Mouse (Mus musculus): Measurements from ENCODE around the gene C530008M17Rik. TPM values are rescaled to one million over a fixed set of nuclear protein-coding genes. Genes with fewer than 3 reads are reported as not detected.
A peak's percentile ranks its signal among the peaks of the same experiment; 100 is the strongest.

The C530008M17Rik gene
- polyA plus RNA-seq, 1 experiment: 0.31 TPM

- 49% methylated on average over 3 of the region's 3 CpGs for WGBS
- DNase-seq: no peak
- TF ChIP-seq CTCF (conservative IDR thresholded peaks at IDR 0.05; ENCODE audit: insufficient read depth, insufficient read length, low read depth, low read length) (no peak), POLR2A (IDR thresholded peaks at IDR 0.05; ENCODE audit: low read depth, low read length) (no peak)
Measured at GRCm38 (mm10) chr5:76760349-76760748, 104.0 kb downstream of the C530008M17Rik start.

GRCm38 (mm10) chr5:76762030-76762698 is 105.9 kb downstream of the C530008M17Rik start:
- Histone ChIP-seq H3K27ac (ENCODE audit: insufficient read depth, low read depth, low read length) (no peak overlapping the region), H3K36me3 (ENCODE audit: control insufficient read depth, insufficient read depth, low read length) (no peaks in the 10 kb centered on the region), H3K4me3 (ENCODE audit: insufficient read depth, low read depth, low read length) (no peak overlapping the region), H3K27me3 (replicated peaks; ENCODE audit: control insufficient read depth, insufficient read depth, low read length) (no peaks in the 10 kb centered on the region), H3K4me1 (ENCODE audit: control insufficient read depth, insufficient read depth, low read length) (no peaks in the 10 kb centered on the region)
- 61% methylated on average over 14 of the region's 14 CpGs for WGBS
- no peak for DNase-seq
- no peak for TF ChIP-seq CTCF (conservative IDR thresholded peaks at IDR 0.05; ENCODE audit: insufficient read depth, insufficient read length, low read depth, low read length)
- no peak for TF ChIP-seq POLR2A (IDR thresholded peaks at IDR 0.05; ENCODE audit: low read depth, low read length)

More at GRCm38 (mm10) chr5:76760349-76760748, 104.0 kb downstream of the C530008M17Rik start:
- Histone ChIP-seq H3K4me1 (ENCODE audit: control insufficient read depth, insufficient read depth, low read length) (no peaks in the 10 kb centered on the region), H3K36me3 (ENCODE audit: control insufficient read depth, insufficient read depth, low read length) (no peaks in the 10 kb centered on the region), H3K27ac (ENCODE audit: insufficient read depth, low read depth, low read length) (no peak overlapping the region), H3K4me3 (ENCODE audit: insufficient read depth, low read depth, low read length) (no peak overlapping the region), H3K27me3 (replicated peaks; ENCODE audit: control insufficient read depth, insufficient read depth, low read length) (no peaks in the 10 kb centered on the region; the same call in 1 of the 2 replicates)

GRCm38 (mm10) chr5:76763148-76763701 is 106.9 kb downstream of the C530008M17Rik start:
- Histone ChIP-seq H3K27me3 (replicated peaks; ENCODE audit: control insufficient read depth, insufficient read depth, low read length) (no peaks in the 10 kb centered on the region), H3K4me3 (ENCODE audit: insufficient read depth, low read depth, low read length) (no peak overlapping the region), H3K36me3 (ENCODE audit: control insufficient read depth, insufficient read depth, low read length) (no peaks in the 10 kb centered on the region), H3K27ac (ENCODE audit: insufficient read depth, low read depth, low read length) (no peak overlapping the region), H3K4me1 (ENCODE audit: control insufficient read depth, insufficient read depth, low read length) (no peaks in the 10 kb centered on the region)
- TF ChIP-seq POLR2A (IDR thresholded peaks at IDR 0.05; ENCODE audit: low read depth, low read length): no peak
- TF ChIP-seq CTCF (conservative IDR thresholded peaks at IDR 0.05; ENCODE audit: insufficient read depth, insufficient read length, low read depth, low read length): no peak
- no peak for DNase-seq
- WGBS: 52% methylated on average over 10 of the region's 10 CpGs

GRCm38 (mm10) chr5:76763731-76764130 is 107.4 kb downstream of the C530008M17Rik start:
- H3K36me3 ChIP-seq (ENCODE audit: control insufficient read depth, insufficient read depth, low read length): no peaks in the 10 kb centered on the region
- H3K4me1 ChIP-seq (ENCODE audit: control insufficient read depth, insufficient read depth, low read length): no peaks in the 10 kb centered on the region
- H3K27ac ChIP-seq (ENCODE audit: insufficient read depth, low read depth, low read length): no peak overlapping the region
- TF ChIP-seq CTCF (conservative IDR thresholded peaks at IDR 0.05; ENCODE audit: insufficient read depth, insufficient read length, low read depth, low read length) (no peak), POLR2A (IDR thresholded peaks at IDR 0.05; ENCODE audit: low read depth, low read length) (no peak)
- WGBS: 42% methylated on average over 6 of the region's 6 CpGs
- H3K27me3 ChIP-seq (replicated peaks; ENCODE audit: control insufficient read depth, insufficient read depth, low read length): no peaks in the 10 kb centered on the region
- no peak for DNase-seq
- H3K4me3 ChIP-seq (ENCODE audit: insufficient read depth, low read depth, low read length): no peak overlapping the region

GRCm38 (mm10) chr5:76769014-76769413 is 112.7 kb downstream of the C530008M17Rik start:
- peak; percentile 11 for DNase-seq
- 71% methylated on average over 3 of the region's 3 CpGs for WGBS
- TF ChIP-seq POLR2A (IDR thresholded peaks at IDR 0.05; ENCODE audit: low read depth, low read length): no peak

GRCm38 (mm10) chr5:76769572-76769971 is 113.3 kb downstream of the C530008M17Rik start:
- no peak for DNase-seq
- 44% methylated on average over 15 of the region's 15 CpGs for WGBS
- TF ChIP-seq CTCF (conservative IDR thresholded peaks at IDR 0.05; ENCODE audit: insufficient read depth, insufficient read length, low read depth, low read length) (no peak), POLR2A (IDR thresholded peaks at IDR 0.05; ENCODE audit: low read depth, low read length) (no peak)

More at GRCm38 (mm10) chr5:76769014-76769413, 112.7 kb downstream of the C530008M17Rik start:
- H3K27ac ChIP-seq (ENCODE audit: insufficient read depth, low read depth, low read length): no peak overlapping the region
- no peaks in the 10 kb centered on the region for H3K4me1 ChIP-seq (ENCODE audit: control insufficient read depth, insufficient read depth, low read length)
- H3K36me3 ChIP-seq (ENCODE audit: control insufficient read depth, insufficient read depth, low read length): no peaks in the 10 kb centered on the region
- no peak overlapping the region for H3K4me3 ChIP-seq (ENCODE audit: insufficient read depth, low read depth, low read length)
- no peaks in the 10 kb centered on the region for H3K27me3 ChIP-seq (replicated peaks; ENCODE audit: control insufficient read depth, insufficient read depth, low read length)

GRCm38 (mm10) chr5:76771371-76771770 is 115.1 kb downstream of the C530008M17Rik start:
- 79% methylated on average over 5 of the region's 5 CpGs for WGBS
- no peak overlapping the region for H3K27ac ChIP-seq (ENCODE audit: insufficient read depth, low read depth, low read length)
- no peak for DNase-seq
- H3K27me3 ChIP-seq (replicated peaks; ENCODE audit: control insufficient read depth, insufficient read depth, low read length): no peaks in the 10 kb centered on the region
- TF ChIP-seq CTCF (conservative IDR thresholded peaks at IDR 0.05; ENCODE audit: insufficient read depth, insufficient read length, low read depth, low read length) (no peak), POLR2A (IDR thresholded peaks at IDR 0.05; ENCODE audit: low read depth, low read length) (no peak)
- H3K4me3 ChIP-seq (ENCODE audit: insufficient read depth, low read depth, low read length): no peak overlapping the region
- no peaks in the 10 kb centered on the region for H3K36me3 ChIP-seq (ENCODE audit: control insufficient read depth, insufficient read depth, low read length)
- no peaks in the 10 kb centered on the region for H3K4me1 ChIP-seq (ENCODE audit: control insufficient read depth, insufficient read depth, low read length)

More at GRCm38 (mm10) chr5:76769572-76769971, 113.3 kb downstream of the C530008M17Rik start:
- H3K4me1 ChIP-seq (ENCODE audit: control insufficient read depth, insufficient read depth, low read length): no peaks in the 10 kb centered on the region
- H3K27me3 ChIP-seq (replicated peaks; ENCODE audit: control insufficient read depth, insufficient read depth, low read length): no peaks in the 10 kb centered on the region
- H3K27ac ChIP-seq (ENCODE audit: insufficient read depth, low read depth, low read length): no peak overlapping the region
- H3K36me3 ChIP-seq (ENCODE audit: control insufficient read depth, insufficient read depth, low read length): no peaks in the 10 kb centered on the region
- no peak overlapping the region for H3K4me3 ChIP-seq (ENCODE audit: insufficient read depth, low read depth, low read length)
